Mouse (Mus musculus): ENCODE measurements around the gene Syvn1. TPM values are rescaled to one million over a fixed set of nuclear protein-coding genes. Genes with fewer than 3 reads are reported as not detected.

Gene Syvn1
- total and polyA plus RNA-seq, 3 experiments = 16.5 to 106 (median 26.8) TPM

- TF ChIP-seq E2F4 (IDR thresholded peaks at IDR 0.05; ENCODE audit: insufficient replicate concordance, low read depth, low read length) = no peak
- no peak; the same call in 1 of the 2 replicates for TF ChIP-seq SIN3A (IDR thresholded peaks at IDR 0.05; ENCODE audit: low read length)
- TF ChIP-seq USF2 (conservative IDR thresholded peaks at IDR 0.05; ENCODE audit: low read depth, low read length) = no peak
- TF ChIP-seq USF1 (IDR thresholded peaks at IDR 0.05; ENCODE audit: low read depth, low read length) = no peak
- no peak for TF ChIP-seq ZC3H11A (IDR thresholded peaks at IDR 0.05; ENCODE audit: low read depth, low read length)
Measured at GRCm38 (mm10) chr19:6061641-6062302, 15.4 kb downstream of the Syvn1 start (continued).

- dilution Hi-C loops (cut with MboI; ENCODE audit: extremely low pct_ligation_motif_present, extremely low pct_unique_long_range_greater_than_20kb, low sequenced_read_pairs) = no loop called here
- no peak overlapping the region for H3K27ac ChIP-seq (ENCODE audit: insufficient read depth, low read depth)
Measured at GRCm38 (mm10) chr19:6062418-6062817, 16.0 kb downstream of the Syvn1 start.

GRCm38 (mm10) chr19:6063081-6063480, 16.7 kb downstream of the Syvn1 start:
- Histone ChIP-seq H3K9ac (ENCODE audit: insufficient read depth, low read depth) (no peak overlapping the region), H3K27me3 (replicated peaks) (no peaks in the 10 kb centered on the region), H3K36me3 (replicated peaks in 1 of 2; ENCODE audit: control insufficient read depth in 1 of 2, insufficient read depth in 1 of 2, low read length in 1 of 2) (peaks cover 13 to 32% of the 10 kb centered on the region in 2 experiments), H3K27ac (ENCODE audit: insufficient read depth, low read depth) (no peak overlapping the region), H3K4me2 (ENCODE audit: insufficient read depth, low read depth, poor library complexity, severe bottlenecking) (no peak overlapping the region), H3K4me3 (replicated peaks in 1 of 3; ENCODE audit: low read depth in 2 of 3, low read length in 2 of 3, poor library complexity in 1 of 3) (no peak overlapping the region), H3K79me2 (replicated peaks; ENCODE audit: control insufficient read depth, extremely low read depth, insufficient read depth, poor library complexity, severe bottlenecking) (peaks cover 19% of the 10 kb centered on the region), H3K4me1 (ENCODE audit: control insufficient read depth in 1 of 2, insufficient read depth in 2 of 2) (peaks cover 12 to 51% of the 10 kb centered on the region in 2 experiments), H3K9me3 (replicated peaks; ENCODE audit: low read length) (no peaks in the 10 kb centered on the region)
- in situ Hi-C loops (cut with MboI; ENCODE audit: low pct_ligation_motif_present, low pct_unique_long_range_greater_than_20kb, low sequenced_read_pairs) = loop anchor here (10.0 kb wide), 1 partner anchor 98 kb away; the partner anchor contains the start of gene Pola2
- TF ChIP-seq PAX5 (IDR thresholded peaks at IDR 0.05; ENCODE audit: low read length) (no peak), IRF4 (IDR thresholded peaks at IDR 0.05; ENCODE audit: low read depth, low read length) (no peak), MYC (IDR thresholded peaks at IDR 0.05; ENCODE audit: low read depth, low read length) (no peak), EP300 (IDR thresholded peaks at IDR 0.05; ENCODE audit: low read length) (no peak), ZNF384 (IDR thresholded peaks at IDR 0.05; ENCODE audit: low read depth, low read length) (no peak), ZC3H11A (IDR thresholded peaks at IDR 0.05; ENCODE audit: low read depth, low read length) (no peak), POLR2AphosphoS2 (IDR thresholded peaks at IDR 0.05; ENCODE audit: low read depth, low read length) (no peak), E2F4 (IDR thresholded peaks at IDR 0.05; ENCODE audit: insufficient replicate concordance, low read depth, low read length) (no peak), TBP (conservative IDR thresholded peaks at IDR 0.05; ENCODE audit: low read depth, low read length) (no peak), CTCF (conservative IDR thresholded peaks at IDR 0.05 in 1 of 2, IDR thresholded peaks at IDR 0.05 in 1 of 2; ENCODE audit: low read depth in 2 of 2, low read length in 2 of 2) (no peak), NELFE (IDR thresholded peaks at IDR 0.05; ENCODE audit: low read depth, low read length) (no peak), NRF1 (IDR thresholded peaks at IDR 0.05; ENCODE audit: low read depth, low read length) (no peak), HCFC1 (IDR thresholded peaks at IDR 0.05; ENCODE audit: low read depth, low read length) (no peak), MAZ (IDR thresholded peaks at IDR 0.05; ENCODE audit: low read depth, low read length) (no peak), RAD21 (IDR thresholded peaks at IDR 0.05; ENCODE audit: low read depth, low read length) (no peak), RCOR1 (conservative IDR thresholded peaks at IDR 0.05; ENCODE audit: low read depth, low read length) (no peak), ZKSCAN1 (IDR thresholded peaks at IDR 0.05; ENCODE audit: borderline replicate concordance, low read depth, low read length) (no peak)
- dilution Hi-C loops (cut with MboI; ENCODE audit: extremely low pct_ligation_motif_present, extremely low pct_unique_long_range_greater_than_20kb, low sequenced_read_pairs) = no loop called here
- DNase-seq (ENCODE audit: extremely low read depth) = no peak

More at GRCm38 (mm10) chr19:6062418-6062817, 16.0 kb downstream of the Syvn1 start:
- H3K27me3 ChIP-seq (replicated peaks) = no peaks in the 10 kb centered on the region
- H3K4me3 ChIP-seq (replicated peaks in 1 of 3; ENCODE audit: low read depth in 2 of 3, low read length in 2 of 3, poor library complexity in 1 of 3) = peak overlapping the region; percentile 94 to 98 (median 95)
- H3K9ac ChIP-seq (ENCODE audit: insufficient read depth, low read depth) = peak overlapping the region; percentile 78
- TF ChIP-seq MYC (IDR thresholded peaks at IDR 0.05; ENCODE audit: low read depth, low read length) = no peak
- no peak for TF ChIP-seq RAD21 (IDR thresholded peaks at IDR 0.05; ENCODE audit: low read depth, low read length)
- TF ChIP-seq GABPA (IDR thresholded peaks at IDR 0.05; ENCODE audit: insufficient replicate concordance, low read depth, low read length) = no peak
- no peak for TF ChIP-seq CTCF (conservative IDR thresholded peaks at IDR 0.05 in 1 of 2, IDR thresholded peaks at IDR 0.05 in 1 of 2; ENCODE audit: low read depth in 2 of 2, low read length in 2 of 2)
- TF ChIP-seq ZNF384 (IDR thresholded peaks at IDR 0.05; ENCODE audit: low read depth, low read length) = no peak
- no peak for TF ChIP-seq MEF2A (IDR thresholded peaks at IDR 0.05; ENCODE audit: borderline replicate concordance, low read depth, low read length)
- TF ChIP-seq MXI1 (IDR thresholded peaks at IDR 0.05; ENCODE audit: low read depth, low read length) = no peak
- no peak for TF ChIP-seq SIN3A (IDR thresholded peaks at IDR 0.05; ENCODE audit: low read length)
- TF ChIP-seq KAT2A (IDR thresholded peaks at IDR 0.05; ENCODE audit: insufficient replicate concordance, low read length) = no peak
- no peak for TF ChIP-seq USF1 (IDR thresholded peaks at IDR 0.05; ENCODE audit: low read depth, low read length)
- no peak for TF ChIP-seq ZC3H11A (IDR thresholded peaks at IDR 0.05; ENCODE audit: low read depth, low read length)
- TF ChIP-seq TCF12 (IDR thresholded peaks at IDR 0.05; ENCODE audit: low read depth, low read length) = no peak
- no peak for TF ChIP-seq POLR2AphosphoS2 (IDR thresholded peaks at IDR 0.05; ENCODE audit: low read depth, low read length)
- no peak for TF ChIP-seq USF2 (conservative IDR thresholded peaks at IDR 0.05; ENCODE audit: low read depth, low read length)
- peaks cover 13 to 29% of the 10 kb centered on the region in 2 experiments for H3K36me3 ChIP-seq (replicated peaks in 1 of 2; ENCODE audit: control insufficient read depth in 1 of 2, insufficient read depth in 1 of 2, low read length in 1 of 2)
- in situ Hi-C loops (cut with MboI; ENCODE audit: low pct_ligation_motif_present, low pct_unique_long_range_greater_than_20kb, low sequenced_read_pairs) = loop anchor here (10.0 kb wide), 1 partner anchor 98 kb away; the partner anchor contains the start of gene Pola2
- no peak for DNase-seq (ENCODE audit: extremely low read depth)
- peak overlapping the region; percentile 41 for H3K4me2 ChIP-seq (ENCODE audit: insufficient read depth, low read depth, poor library complexity, severe bottlenecking)
- H3K9me3 ChIP-seq (replicated peaks; ENCODE audit: low read length) = no peaks in the 10 kb centered on the region
- H3K4me1 ChIP-seq (ENCODE audit: control insufficient read depth in 1 of 2, insufficient read depth in 2 of 2) = peaks cover 9 to 44% of the 10 kb centered on the region in 2 experiments
- H3K79me2 ChIP-seq (replicated peaks; ENCODE audit: control insufficient read depth, extremely low read depth, insufficient read depth, poor library complexity, severe bottlenecking) = peaks cover 22% of the 10 kb centered on the region
